Mouse (Mus musculus) liver, embryonic 14.5 days (tissue): ENCODE data around the gene Mecom.

Source experiments
- CTCF ChIP-seq: IDR thresholded peaks from 2 replicates; pipeline ENCODE4 v1.5.1; 2016; ENCODE audit warnings: antibody characterized with exemption, low read depth, control low read depth
- EP300 ChIP-seq: IDR thresholded peaks from 2 replicates; pipeline ENCODE4 v1.6.1; 2016; ENCODE audit warnings: antibody characterized with exemption, low read depth

- no peak for TF ChIP-seq CTCF
- TF ChIP-seq EP300 = no peak
These were observed 37.2 kb downstream of the Mecom start for GRCm38 (mm10) chr3:30510646-30511045.
